18 mouse cellular contexts compared by ENCODE assay signal in the genomic region with DNA sequence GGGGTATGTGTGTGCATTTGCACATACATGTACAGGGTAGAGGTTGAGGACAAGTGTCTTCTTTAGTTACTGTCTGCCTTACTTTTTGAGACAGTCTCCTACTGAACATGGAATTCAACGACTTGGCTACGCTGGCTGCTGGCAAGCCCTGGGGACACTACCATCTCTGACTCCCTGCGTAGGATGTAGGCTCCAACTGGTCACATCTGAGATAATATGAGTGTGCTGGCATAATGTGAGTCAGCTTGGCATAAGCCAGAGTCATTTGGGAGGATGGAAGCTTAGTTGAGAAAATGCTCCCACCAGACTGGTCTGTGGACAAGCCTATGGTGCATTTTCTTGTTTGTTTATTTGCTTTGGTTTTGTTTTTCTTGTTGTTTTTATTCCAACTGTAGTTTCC. TPM values are rescaled to one million over a fixed set of nuclear protein-coding genes. Genes with fewer than 3 reads are reported as not detected.
DNase-seq lines count a peak whose midpoint lies in the region; TF ChIP-seq lines count a peak whose summit lies in the region.
"Had no signal": no experiment of that assay in that cellular context is flagged by ENCODE, and none has a peak within 500 bp of the region (broad histone marks: within the 10 kb centered on the region; RNA-seq: fewer than 3 reads in every experiment).

No protein-coding gene starts in this region.

- no peak overlapping the region for H3K27ac ChIP-seq in kidney, adult 2 months (ENCODE audit: insufficient read depth, low read depth, low read length)
- H3K27ac ChIP-seq: forebrain, embryonic 15.5 days; heart, adult 2 months; hindbrain, embryonic 12.5 days; macrophage had no signal

- H3K4me3 ChIP-seq in kidney, adult 2 months (ENCODE audit: insufficient read depth, low read depth, low read length): no peak overlapping the region
- H3K4me3 ChIP-seq: forebrain, embryonic 15.5 days; heart, adult 2 months; hindbrain, embryonic 12.5 days had no signal

- H3K36me3 ChIP-seq in kidney, adult 2 months (ENCODE audit: control insufficient read depth, insufficient read depth, low read length): no peaks in the 10 kb centered on the region
- H3K36me3 ChIP-seq: forebrain, embryonic 15.5 days; hindbrain, embryonic 12.5 days had no signal

- WGBS in kidney, adult 2 months: 94% methylated on average over 3 of the region's 3 CpGs

- no peak for TF ChIP-seq POLR2A in kidney, adult 2 months (IDR thresholded peaks at IDR 0.05; ENCODE audit: low read depth, low read length)

- peaks cover 25% of the 10 kb centered on the region for H3K4me1 ChIP-seq in kidney, adult 2 months (ENCODE audit: control insufficient read depth, insufficient read depth, low read length)
- H3K4me1 ChIP-seq: forebrain, embryonic 15.5 days; hindbrain, embryonic 12.5 days had no signal

- no peaks in the 10 kb centered on the region for H3K27me3 ChIP-seq in kidney, adult 2 months (replicated peaks; ENCODE audit: control insufficient read depth, insufficient read depth, low read length)
- H3K27me3 ChIP-seq: forebrain, embryonic 15.5 days; hindbrain, embryonic 12.5 days had no signal

- peak; percentile 20 to 61 for DNase-seq in frontal cortex, adult 2 months (ENCODE audit: extremely low spot score in 1 of 2, low spot score in 1 of 2)
- no peak for DNase-seq in frontal cortex, postnatal 10 days (ENCODE audit: low spot score in 2 of 2)
- DNase-seq in left cerebral cortex, adult 18-20 months (ENCODE audit: low spot score in 2 of 2): peak; percentile 49 to 67
- no peak for DNase-seq in left cerebral cortex, postnatal 10 days (ENCODE audit: extremely low spot score in 1 of 2, low spot score in 2 of 2)
- peak; percentile 39 for DNase-seq in right cerebral cortex, postnatal 25 days
- no peak for DNase-seq in right cerebral cortex, postnatal 4 days
- DNase-seq in gastrocnemius, postnatal 14 days: no peak
- no peak for DNase-seq in kidney, adult 2 months
- DNase-seq: adrenal gland, postnatal 14 days; cerebellum, adult 8-10 months; cerebellum, postnatal 36 days; heart, adult 2 months; kidney, adult 11 months; kidney, postnatal 10 days; thymus, postnatal 25 days had no signal

- no peak for TF ChIP-seq CTCF in kidney, adult 2 months (conservative IDR thresholded peaks at IDR 0.05; ENCODE audit: insufficient read depth, insufficient read length, low read depth, low read length)

- intact Hi-C loops in left cerebral cortex, postnatal 10 days (cut with DNase I): no loop called here
- intact Hi-C loops in gastrocnemius, postnatal 14 days (cut with DNase I; ENCODE audit: low total_unique reads): no loop called here

RNA-seq across cellular contexts. Expression of gene Mrvi1, which starts 5.8 kb away (rescaled TPM):
- 1.8 and 2.0 TPM in 2 replicates for polyA plus RNA-seq in frontal cortex, adult 2 months (2012; rRNA removed)
- 1 to 10 TPM; 2.7 to 3.3 TPM for total RNA-seq in left cerebral cortex, adult 18-20 months (2021)
- total RNA-seq in left cerebral cortex, postnatal 10 days (2021): 1 to 10 TPM; 1.4 to 1.5 TPM
- 10 to 100 TPM in 1 of 2 experiments, 1 to 10 TPM in 1; 6.3 to 10.1 TPM for total RNA-seq in gastrocnemius, postnatal 14 days (2021)
- 9.7 and 12.6 TPM in 2 replicates for polyA plus RNA-seq in kidney, adult 2 months (2012; rRNA removed)

RNA-seq across cellular contexts. Expression of gene Ctr9, which starts 40.7 kb away (rescaled TPM):
- 30.4 and 35.5 TPM in 2 replicates for polyA plus RNA-seq in frontal cortex, adult 2 months (2012; rRNA removed)
- 10 to 100 TPM; 37.1 to 39.5 TPM for total RNA-seq in left cerebral cortex, adult 18-20 months (2021)
- total RNA-seq in left cerebral cortex, postnatal 10 days (2021): 10 to 100 TPM; 48.2 to 58.8 TPM
- total RNA-seq in gastrocnemius, postnatal 14 days (2021): 10 to 100 TPM; 15.5 to 16.9 TPM
- polyA plus RNA-seq in kidney, adult 2 months (2012; rRNA removed): 11.5 and 12.7 TPM in 2 replicates

Comparison
In these comparisons a context has a peak if more than half of its experiments do, and no peak if none do; other contexts are left out.
1. DNase-seq: peak in frontal cortex, adult 2 months (2 of 2), left cerebral cortex, adult 18-20 months (2 of 2) and right cerebral cortex, postnatal 25 days (single experiment); none in frontal cortex, postnatal 10 days (0 of 2), left cerebral cortex, postnatal 10 days (0 of 2), right cerebral cortex, postnatal 4 days (single experiment), gastrocnemius, postnatal 14 days (single experiment) and kidney, adult 2 months (single experiment).